ENCODE assay signal across 12 mouse cellular contexts in the genomic region with DNA sequence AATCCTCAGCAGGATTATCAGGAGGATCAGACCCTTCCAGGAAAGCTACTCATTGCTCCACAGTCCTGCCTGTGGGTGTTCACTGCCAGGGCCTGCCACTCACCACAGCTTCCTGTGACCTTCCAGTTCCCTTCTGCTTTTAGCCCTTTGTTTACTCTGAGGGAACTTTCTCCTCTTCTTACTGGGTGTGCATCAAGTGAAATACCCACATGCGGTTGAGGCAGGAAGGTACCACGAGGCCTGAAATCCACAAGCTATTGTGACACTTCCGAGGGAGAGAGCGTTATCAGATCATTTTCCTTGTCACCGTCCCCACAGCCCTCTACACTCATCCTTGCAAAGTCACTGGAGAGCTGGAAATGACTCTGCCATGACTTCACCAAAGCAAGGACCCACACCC. TPM values are rescaled to one million over a fixed set of nuclear protein-coding genes. Genes with fewer than 3 reads are reported as not detected.
DNase-seq lines count a peak whose midpoint lies in the region; ATAC-seq lines count a peak whose summit lies in the region.
"Had no signal": no experiment of that assay in that cellular context is flagged by ENCODE, and none has a peak within 500 bp of the region (broad histone marks: within the 10 kb centered on the region; RNA-seq: fewer than 3 reads in every experiment).

No protein-coding gene starts in this region.

- 53% methylated on average over 5 of the region's 5 CpGs for WGBS in kidney, embryonic 15.5 days

- H3K27ac ChIP-seq in kidney, embryonic 15.5 days, result no peak overlapping the region
- H3K27ac ChIP-seq: layer of hippocampus, adult 2 months had no signal

- no peak overlapping the region for H3K4me2 ChIP-seq in kidney, embryonic 15.5 days

- H3K4me1 ChIP-seq in kidney, embryonic 15.5 days, result 0 out of 2 replicates have a peak, but pooled peaks cover 3% of the 10 kb centered on the region

- no peaks in the 10 kb centered on the region for H3K9me3 ChIP-seq in kidney, embryonic 15.5 days (replicated peaks)

- H3K4me3 ChIP-seq in kidney, embryonic 15.5 days (replicated peaks), result no peak overlapping the region
- H3K4me3 ChIP-seq: erythroblast, embryonic 14.5 days; layer of hippocampus, adult 2 months had no signal

- 0 out of 2 replicates have a peak, but pooled peaks cover 1% of the 10 kb centered on the region for H3K27me3 ChIP-seq in kidney, embryonic 15.5 days

- H3K9ac ChIP-seq in kidney, embryonic 15.5 days, result no peak overlapping the region

- ATAC-seq in kidney, embryonic 15.5 days (replicated peaks; ENCODE audit: low FRiP score), result no peak
- peak; percentile 92 to 93 for ATAC-seq in hematopoietic stem cell, adult 5-6 weeks (replicated peaks in 1 of 2; ENCODE audit: insufficient read depth in 1 of 2, low FRiP score in 2 of 2, low TSS enrichment in 1 of 2, low read depth in 1 of 2, poor library complexity in 2 of 2, severe bottlenecking in 2 of 2)
- ATAC-seq: Patski had no signal

- DNase-seq in kidney, adult 9 months, result peak; percentile 22
- DNase-seq in lung, postnatal 4 days, result peak; percentile 48 to 62
- peak; percentile 41 for DNase-seq in thymus, postnatal 14 days
- DNase-seq in frontal cortex, postnatal 36 days (ENCODE audit: low spot score in 2 of 2), result no peak
- DNase-seq in c-Kit-positive CD71-positive TER-119-positive erythroid progenitor cells, embryonic 14.5 days (ENCODE audit: low spot score), result no peak
- DNase-seq in layer of hippocampus, postnatal 14 days (ENCODE audit: low spot score in 2 of 2), result no peak
- DNase-seq: cerebellum, adult 11-12 months had no signal

- no peaks in the 10 kb centered on the region for H3K36me3 ChIP-seq in kidney, embryonic 15.5 days

RNA-seq across cellular contexts. Expression of gene F5, which starts 16.3 kb away (rescaled TPM):
- polyA plus RNA-seq in kidney, embryonic 15.5 days (2015; fragmentation: Nextera tagmentation; extraction: Ambion mirVana), result 0.30 and 0.31 TPM in 2 replicates
- total RNA-seq in hematopoietic stem cell, adult 5-6 weeks (2017), result 1.2 and 5.4 TPM in 2 replicates
- 1 to 10 TPM in 1 of 2 experiments, under 1 TPM in 1; 0.55 to 4.6 TPM for total RNA-seq in layer of hippocampus, postnatal 14 days (2021)

RNA-seq across cellular contexts. Expression of gene Selp, which starts 20.3 kb away (rescaled TPM):
- polyA plus RNA-seq in kidney, embryonic 15.5 days (2015; fragmentation: Nextera tagmentation; extraction: Ambion mirVana), result 0.30 and 1.1 TPM in 2 replicates
- total RNA-seq in hematopoietic stem cell, adult 5-6 weeks (2017), result 4.6 and 5.0 TPM in 2 replicates
- not detected for total RNA-seq in layer of hippocampus, postnatal 14 days (2021)
- total RNA-seq: layer of hippocampus, adult 2 months had no signal

Comparison
In these comparisons a context has a peak if more than half of its experiments do, and no peak if none do; other contexts are left out.
1. DNase-seq: peak in kidney, adult 9 months (single experiment), lung, postnatal 4 days (2 of 2) and thymus, postnatal 14 days (single experiment); none in frontal cortex, postnatal 36 days (0 of 2), c-Kit-positive CD71-positive TER-119-positive erythroid progenitor cells, embryonic 14.5 days (single experiment) and layer of hippocampus, postnatal 14 days (0 of 2).